Mouse (Mus musculus) kidney, adult 18-20 months (tissue): Measurements from ENCODE around the gene Nup88.
"Not testable (repeated sequence)": the region's sequence is repeated elsewhere in the genome, so short reads cannot be mapped to it uniquely, and the experiment has no call there.

Experiments
- DNase-seq: peaks from one replicate; pipeline ENCODE4 v3.0.0; 2021

Gene Nup88

DNA sequence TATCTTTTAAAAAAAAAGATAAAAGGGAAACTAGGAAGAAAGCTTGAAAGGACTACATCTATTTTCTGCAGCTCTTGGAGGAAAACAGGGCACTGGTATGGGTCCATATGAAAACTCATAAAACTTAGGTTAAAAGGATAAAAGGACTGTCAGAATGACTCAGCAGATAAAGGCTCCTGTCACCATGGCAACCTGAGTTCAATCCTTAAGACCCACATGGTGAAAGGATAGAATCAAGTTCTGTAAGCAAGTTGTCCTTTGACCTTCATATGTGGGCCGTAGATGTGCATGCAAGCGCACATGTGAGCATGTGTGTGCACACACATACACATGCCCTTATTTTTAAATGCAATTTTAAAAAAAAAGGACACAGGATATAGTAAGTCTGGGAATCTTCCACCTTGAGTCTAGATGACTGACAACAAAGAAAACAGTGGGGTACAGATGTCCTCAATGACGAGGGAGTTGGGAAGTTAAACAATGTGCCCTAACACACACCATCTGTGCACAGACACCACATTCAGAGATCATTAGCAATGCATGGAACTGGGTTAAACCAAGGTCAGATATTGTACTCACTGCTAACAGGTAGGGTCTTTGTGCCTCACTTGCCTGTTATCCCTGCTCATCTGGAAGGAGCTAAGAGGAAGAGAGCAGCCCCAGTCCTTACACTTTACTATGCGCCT lies 5.4 kb downstream of the Nup88 start:
- no peak for DNase-seq

DNA sequence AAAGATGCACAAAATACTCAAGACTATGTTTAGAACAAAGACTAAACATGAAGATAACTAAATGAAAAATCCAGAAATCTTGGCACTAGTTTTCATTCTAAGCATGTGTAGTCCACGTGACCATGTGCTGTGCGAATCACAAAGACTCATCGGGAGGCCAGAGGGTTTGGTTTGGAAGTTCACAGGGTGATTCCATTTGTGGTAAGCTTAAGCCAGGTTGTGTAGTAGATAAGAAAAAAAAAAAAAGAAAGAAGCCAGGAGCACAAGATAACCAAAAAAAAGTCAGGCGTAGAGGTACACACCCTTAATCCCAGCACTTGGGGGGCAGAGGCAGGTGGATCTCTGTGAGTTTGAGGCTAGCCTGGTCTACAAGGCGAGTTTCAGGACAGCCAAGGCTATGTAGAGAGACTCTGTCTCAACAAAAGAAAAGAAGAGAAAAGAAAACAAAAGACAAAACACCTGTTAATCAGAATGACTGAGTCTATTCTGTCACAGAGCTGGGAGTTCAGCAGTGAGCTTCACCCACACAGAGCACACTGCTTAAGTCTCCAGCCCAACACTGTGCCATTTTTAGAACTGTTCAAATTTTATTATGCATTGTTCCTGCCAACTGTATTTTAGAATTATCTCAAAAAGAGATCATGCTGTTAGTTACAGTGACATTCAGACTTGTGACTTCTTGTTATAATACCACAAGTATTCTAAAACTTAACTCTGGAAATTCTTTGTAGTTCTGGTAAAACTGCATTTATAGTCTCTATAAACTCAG lies 8.8 kb downstream of the Nup88 start:
- no peak for DNase-seq

DNA sequence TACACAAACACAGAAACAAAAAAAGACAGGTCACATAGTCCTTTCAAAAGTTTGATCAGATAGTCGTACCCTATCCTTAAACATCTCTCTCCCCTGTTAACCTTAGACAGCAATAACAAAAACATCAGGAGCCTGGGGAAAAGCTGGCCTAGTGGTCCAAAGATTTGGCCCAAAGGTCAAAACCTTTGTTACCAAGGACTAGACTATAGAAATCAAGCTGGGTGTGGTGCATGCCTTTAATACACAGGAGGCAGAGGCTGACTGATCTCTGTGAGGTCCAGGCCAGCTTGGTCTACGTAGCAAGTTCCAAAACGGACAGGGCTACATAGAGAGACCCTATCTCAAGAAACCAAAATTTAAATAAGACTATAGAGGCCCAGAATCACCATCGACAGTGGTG lies 15.1 kb downstream of the Nup88 start:
- no peak for DNase-seq

DNA sequence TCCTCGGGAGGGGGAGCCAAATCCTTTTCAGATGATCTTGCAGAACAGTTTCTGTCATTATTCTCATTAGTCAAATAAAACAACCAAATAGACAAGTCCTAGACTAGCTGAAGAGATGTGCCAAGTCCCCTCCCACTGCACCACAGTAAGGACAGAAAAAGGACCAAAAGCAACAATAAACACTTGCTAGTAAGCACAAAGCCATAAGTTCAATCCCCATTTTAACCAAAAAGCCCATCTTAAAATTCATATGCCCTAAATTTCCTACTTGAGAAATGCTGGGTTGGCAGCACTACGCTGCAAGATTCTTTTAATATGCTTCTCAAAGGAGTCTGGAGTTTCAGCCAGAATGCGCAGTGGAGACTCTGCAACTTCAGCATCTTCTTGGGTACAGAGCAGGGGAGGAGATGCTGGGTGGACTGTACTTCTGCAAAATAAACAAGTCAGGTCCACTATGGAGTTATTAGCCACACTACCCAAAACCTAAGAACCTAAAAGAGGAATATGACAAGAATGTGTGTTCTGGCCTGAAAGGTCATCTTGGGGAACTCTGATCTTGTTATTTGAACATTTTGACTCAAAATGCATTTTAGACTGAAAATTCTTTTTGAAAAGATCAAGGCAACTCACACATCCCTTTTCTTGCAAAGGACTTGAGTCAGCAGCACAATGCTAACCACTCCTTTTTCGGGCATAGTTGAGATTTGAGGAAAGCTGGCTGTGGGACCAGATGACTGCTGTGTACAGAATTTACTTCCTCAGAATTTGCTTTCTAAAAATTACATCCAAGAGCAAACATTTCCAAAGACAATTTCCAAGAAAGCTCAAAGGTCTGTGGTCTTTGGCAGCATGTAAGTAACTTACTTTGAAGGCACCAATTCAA lies 24.6 kb downstream of the Nup88 start:
- no peak for DNase-seq

DNA sequence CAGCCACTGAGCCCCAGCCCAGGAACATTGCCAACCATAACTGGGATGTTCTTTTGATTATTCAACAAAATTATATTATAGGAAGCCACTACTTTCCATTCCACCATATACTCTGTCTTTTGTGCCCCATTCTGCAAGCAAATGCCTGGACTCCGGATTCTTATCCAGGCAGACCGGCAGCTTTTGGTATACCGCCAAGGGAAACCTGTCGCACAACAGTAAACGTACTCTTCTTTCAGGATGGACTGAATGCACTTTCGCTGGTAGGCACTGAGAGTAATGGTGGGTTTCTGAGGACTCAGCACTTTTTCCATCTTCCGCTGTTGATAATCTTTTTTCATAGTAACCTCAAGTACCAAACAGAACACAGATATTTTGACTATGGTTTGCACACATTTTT lies 26.1 kb downstream of the Nup88 start:
- DNase-seq: no peak

DNA sequence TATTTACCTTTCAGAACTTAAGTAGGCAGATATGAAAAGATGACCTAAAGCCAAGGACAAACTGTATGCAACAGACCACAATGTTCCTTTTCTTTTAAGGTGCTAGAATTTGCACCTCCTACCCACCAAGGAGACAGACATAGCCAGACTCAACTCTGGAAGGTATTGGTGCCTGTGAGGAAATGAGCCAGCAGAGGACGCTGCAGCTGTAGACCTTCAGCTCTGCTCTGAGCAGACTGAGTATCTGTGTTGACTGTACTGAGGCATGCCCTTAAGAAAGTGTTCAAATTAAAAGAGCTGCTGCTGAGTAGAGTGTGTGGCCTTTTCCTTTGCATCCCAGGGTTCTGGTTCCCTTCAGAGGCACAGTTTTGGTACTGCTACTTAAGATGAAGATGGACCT lies 27.2 kb downstream of the Nup88 start:
- DNase-seq: no peak

DNA sequence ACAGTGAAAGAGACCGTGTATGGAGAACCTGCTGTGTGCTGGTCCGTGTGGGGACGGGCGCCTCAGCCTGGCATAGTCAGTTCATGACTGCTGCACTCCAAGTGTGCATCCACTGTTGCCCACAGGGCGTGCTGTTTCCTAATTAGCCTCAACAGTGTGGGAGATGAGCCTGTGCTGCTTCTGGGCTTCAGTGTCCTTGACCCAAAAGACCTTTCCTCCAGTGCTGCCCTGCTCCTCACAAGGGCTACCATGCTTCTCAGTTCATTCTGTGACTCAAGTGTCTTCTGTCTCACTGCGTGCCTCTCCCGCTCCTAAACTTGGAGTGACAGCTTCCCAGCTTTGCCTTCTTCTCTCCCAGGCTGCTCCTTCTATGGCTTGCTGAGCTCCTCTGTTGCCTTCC lies 34.5 kb downstream of the Nup88 start:
- no peak for DNase-seq

DNA sequence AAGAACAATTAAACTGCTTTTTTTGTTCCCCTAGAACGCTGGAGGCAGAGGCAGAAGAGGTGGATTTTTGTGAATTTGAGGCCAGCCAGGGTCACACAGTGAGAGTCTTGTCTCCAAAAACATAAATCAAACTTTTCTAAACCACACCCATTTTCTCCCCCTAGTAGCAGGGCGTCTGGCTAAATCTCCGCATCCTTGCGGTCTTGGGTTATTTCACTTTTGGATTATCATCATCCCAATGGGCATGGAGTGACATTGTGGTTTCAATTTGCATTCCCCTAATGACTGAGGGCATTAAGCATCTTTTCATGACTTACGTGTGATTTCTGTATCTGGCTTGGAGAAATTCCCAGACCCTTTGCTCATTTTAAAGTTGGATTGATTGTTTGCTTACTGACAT lies 38.3 kb downstream of the Nup88 start:
- DNase-seq: no peak

DNA sequence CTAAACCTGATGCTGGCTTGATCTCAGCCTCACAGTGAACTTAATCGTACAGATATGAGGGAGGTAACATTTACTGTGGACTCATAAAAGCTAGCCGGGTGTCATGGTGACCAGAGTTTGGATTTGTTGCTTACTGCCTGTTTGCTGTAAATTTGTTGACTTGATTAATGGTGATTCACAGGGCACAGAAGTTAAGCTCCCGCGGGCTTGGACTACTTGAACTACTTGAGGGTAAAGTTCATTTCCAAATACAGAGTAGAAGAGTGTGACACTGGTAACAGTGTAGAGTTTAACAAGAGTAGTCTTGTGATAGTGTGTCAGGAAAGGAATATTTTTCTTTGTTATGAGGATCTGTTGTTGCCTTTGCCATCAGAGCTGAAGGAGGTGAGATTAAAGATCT lies 50.2 kb downstream of the Nup88 start:
- DNase-seq: no peak

DNA sequence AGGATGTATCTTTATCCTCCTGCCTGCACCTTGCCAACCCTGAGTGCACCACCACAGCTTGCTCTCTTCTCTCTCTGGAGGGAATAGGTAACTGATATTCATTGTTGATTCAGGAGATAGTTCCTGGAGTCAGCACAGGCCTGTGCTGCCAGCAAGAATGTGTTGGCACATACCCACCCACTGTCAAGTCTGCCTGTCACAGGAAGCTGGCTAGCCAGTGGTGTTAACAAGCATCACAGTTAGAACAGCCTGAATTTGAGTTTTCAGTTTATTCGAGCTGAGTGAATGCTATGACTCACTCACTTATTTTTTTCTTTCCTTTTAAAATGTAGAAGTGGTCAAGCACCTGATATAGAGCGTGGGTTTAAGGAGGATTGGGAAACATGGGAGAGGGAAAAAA lies 51.9 kb downstream of the Nup88 start:
- no peak for DNase-seq

DNA sequence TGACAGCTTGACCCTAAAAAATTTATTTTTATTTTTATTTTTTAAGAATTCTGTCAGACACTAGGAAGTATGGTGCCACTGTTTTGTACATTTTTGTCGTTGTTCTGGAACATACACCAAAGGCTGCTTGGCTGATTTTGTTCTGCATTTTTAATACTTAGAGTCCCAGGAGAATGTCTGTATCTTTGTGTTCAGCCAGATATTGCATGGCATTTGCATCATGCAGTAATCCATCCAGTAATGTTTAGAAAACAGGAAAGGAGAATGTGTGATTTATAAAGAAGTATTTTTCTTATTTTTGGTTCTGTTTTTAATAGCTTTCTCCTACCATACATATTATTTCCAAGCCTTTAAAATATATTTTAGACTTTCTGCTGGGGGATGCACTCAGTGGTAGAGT lies 57.9 kb downstream of the Nup88 start:
- DNase-seq: no peak

DNA sequence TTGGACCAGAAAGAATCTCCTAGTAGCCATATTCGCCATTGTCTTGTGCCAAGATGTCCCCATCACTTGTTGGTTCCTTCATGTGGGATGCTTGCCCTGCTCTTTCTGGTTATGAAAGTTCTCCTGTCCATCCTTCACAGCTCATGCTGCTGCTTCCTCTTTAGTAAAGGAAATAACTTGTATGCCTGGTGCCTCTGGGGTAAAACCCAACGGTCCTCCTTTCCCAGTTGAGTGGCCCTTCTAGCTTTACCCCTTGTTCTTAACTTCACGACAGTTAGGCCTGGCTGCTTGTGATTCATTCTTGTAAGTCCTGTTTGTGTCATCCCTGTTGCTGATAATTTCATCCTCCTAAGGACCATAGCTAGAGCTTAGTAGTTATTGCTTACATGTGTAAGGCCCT lies 58.5 kb downstream of the Nup88 start:
- no peak for DNase-seq

DNA sequence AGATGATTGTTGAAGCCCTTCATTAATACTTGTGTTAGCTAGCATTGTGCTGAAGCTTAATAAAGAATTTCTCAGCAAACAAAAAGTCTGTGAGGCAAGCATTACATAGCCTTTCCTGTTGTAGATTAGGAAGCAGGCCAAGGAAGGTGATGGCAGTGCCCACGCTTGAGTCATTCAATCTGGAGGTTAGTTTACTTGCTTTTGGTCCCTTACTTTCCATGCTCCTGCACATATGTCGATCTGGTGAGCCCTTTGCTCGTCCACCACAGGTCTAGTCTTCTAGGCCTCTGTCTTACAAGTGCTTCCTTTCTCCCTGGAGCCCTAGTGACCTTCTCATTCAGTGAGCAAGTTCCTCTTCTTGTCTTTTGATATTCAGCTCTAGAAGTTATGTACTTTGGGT lies 63.1 kb downstream of the Nup88 start:
- DNase-seq: no peak

DNA sequence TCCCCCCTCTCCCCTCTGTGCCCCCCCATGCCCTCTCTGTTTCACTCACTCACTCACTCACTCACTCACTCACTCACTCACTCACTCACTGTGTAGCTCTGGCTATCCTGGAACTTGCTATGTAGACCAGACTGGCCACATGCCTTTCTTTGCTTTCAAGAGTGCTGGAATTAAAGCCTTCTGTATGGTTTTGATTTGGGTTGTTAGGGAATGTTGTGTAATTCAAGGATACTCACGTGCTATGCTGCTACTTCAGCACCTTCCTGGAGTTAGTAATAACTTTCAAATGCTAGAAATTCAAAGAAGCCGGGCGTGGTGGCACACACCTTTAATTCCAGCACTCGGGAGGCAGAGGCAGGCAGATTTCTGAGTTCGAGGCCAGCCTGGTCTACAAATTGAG lies 71.6 kb downstream of the Nup88 start:
- not testable (repeated sequence) for DNase-seq

DNA sequence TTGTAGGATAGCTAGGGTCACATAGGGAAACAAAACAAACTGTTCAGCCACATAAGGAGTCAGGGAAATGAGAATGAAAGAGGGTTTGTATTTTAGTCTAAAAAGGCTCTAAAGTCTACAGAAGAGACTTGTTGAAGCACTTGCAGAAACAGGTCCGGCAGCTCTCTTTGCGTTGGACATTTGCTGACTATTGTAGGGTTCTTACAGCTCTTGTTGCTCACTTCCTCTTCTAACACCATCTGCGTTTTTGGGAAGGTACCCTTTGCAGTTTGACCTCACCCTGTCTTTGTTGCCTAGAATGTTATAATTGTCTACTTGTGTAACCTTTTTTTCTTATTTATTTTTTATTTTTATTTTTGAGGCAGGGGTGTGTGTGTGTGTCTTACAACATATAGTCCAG lies 72.1 kb downstream of the Nup88 start:
- DNase-seq: no peak
